Mouse (Mus musculus) embryo, embryonic 11.5 days (tissue): ENCODE data around the gene Dnah10.
"Not testable (repeated sequence)": the region's sequence is repeated elsewhere in the genome, so short reads cannot be mapped to it uniquely, and the experiment has no call there.

Experiments used
- DNase-seq: peaks from one replicate; pipeline ENCODE4 v3.0.0-alpha.2; 2012; ENCODE audit warnings: low read depth, low spot score

The Dnah10 gene

GRCm38 (mm10) chr5:124724997-124725396 lies at the start of gene Dnah10:
Gene Dnah10, plus strand, starts transcription at chr5:124725085.
- DNase-seq: no peak

GRCm38 (mm10) chr5:124713741-124714140 lies 11.1 kb upstream of the Dnah10 start:
- DNase-seq: no peak

- DNase-seq: no peak
Measured at GRCm38 (mm10) chr5:124715135-124715534, 9.8 kb upstream of the Dnah10 start.

GRCm38 (mm10) chr5:124717969-124718368 lies 6.9 kb upstream of the Dnah10 start:
- DNase-seq: no peak

GRCm38 (mm10) chr5:124718396-124718795 lies 6.5 kb upstream of the Dnah10 start:
- DNase-seq: no peak

GRCm38 (mm10) chr5:124723125-124723524 lies 1.8 kb upstream of the Dnah10 start:
- no peak for DNase-seq

- DNase-seq: no peak
Measured at GRCm38 (mm10) chr5:124729662-124730206, 4.8 kb downstream of the Dnah10 start.

- DNase-seq: no peak
Measured at GRCm38 (mm10) chr5:124733961-124734360, 9.1 kb downstream of the Dnah10 start.

- no peak for DNase-seq
Measured at GRCm38 (mm10) chr5:124741898-124742599, 17.2 kb downstream of the Dnah10 start.

GRCm38 (mm10) chr5:124743841-124744240 lies 19.0 kb downstream of the Dnah10 start:
- DNase-seq: no peak

GRCm38 (mm10) chr5:124746220-124746619 lies 21.3 kb downstream of the Dnah10 start:
- DNase-seq: no peak

- DNase-seq: no peak
Measured at GRCm38 (mm10) chr5:124748296-124748695, 23.4 kb downstream of the Dnah10 start.

- DNase-seq: no peak
Measured at GRCm38 (mm10) chr5:124751656-124752055, 26.8 kb downstream of the Dnah10 start.

- DNase-seq: no peak
Measured at GRCm38 (mm10) chr5:124761011-124761410, 36.1 kb downstream of the Dnah10 start.

- DNase-seq: no peak
Measured at GRCm38 (mm10) chr5:124761787-124762186, 36.9 kb downstream of the Dnah10 start.

GRCm38 (mm10) chr5:124774552-124774951 lies 49.7 kb downstream of the Dnah10 start:
- DNase-seq: no peak

GRCm38 (mm10) chr5:124776289-124776688 lies 51.4 kb downstream of the Dnah10 start:
- not testable (repeated sequence) for DNase-seq

GRCm38 (mm10) chr5:124777178-124777709 lies 52.4 kb downstream of the Dnah10 start:
- peak; percentile 23 for DNase-seq

GRCm38 (mm10) chr5:124779926-124780325 lies 55.0 kb downstream of the Dnah10 start:
- no peak for DNase-seq

- no peak for DNase-seq
Measured at GRCm38 (mm10) chr5:124781696-124782095, 56.8 kb downstream of the Dnah10 start.

GRCm38 (mm10) chr5:124785650-124786049 lies 60.8 kb downstream of the Dnah10 start:
- no peak for DNase-seq

GRCm38 (mm10) chr5:124792112-124792511 lies 67.2 kb downstream of the Dnah10 start:
- no peak for DNase-seq

GRCm38 (mm10) chr5:124809708-124810366 lies 85.0 kb downstream of the Dnah10 start:
- DNase-seq: no peak
